Mouse (Mus musculus) liver, embryonic 14.5 days (tissue): ENCODE data around the gene Dok5.

Source experiments
- CTCF ChIP-seq: IDR thresholded peaks from 2 replicates; pipeline ENCODE4 v1.5.1; 2016; ENCODE audit warnings: antibody characterized with exemption, low read depth, control low read depth
- EP300 ChIP-seq: IDR thresholded peaks from 2 replicates; pipeline ENCODE4 v1.6.1; 2016; ENCODE audit warnings: antibody characterized with exemption, low read depth

DNA sequence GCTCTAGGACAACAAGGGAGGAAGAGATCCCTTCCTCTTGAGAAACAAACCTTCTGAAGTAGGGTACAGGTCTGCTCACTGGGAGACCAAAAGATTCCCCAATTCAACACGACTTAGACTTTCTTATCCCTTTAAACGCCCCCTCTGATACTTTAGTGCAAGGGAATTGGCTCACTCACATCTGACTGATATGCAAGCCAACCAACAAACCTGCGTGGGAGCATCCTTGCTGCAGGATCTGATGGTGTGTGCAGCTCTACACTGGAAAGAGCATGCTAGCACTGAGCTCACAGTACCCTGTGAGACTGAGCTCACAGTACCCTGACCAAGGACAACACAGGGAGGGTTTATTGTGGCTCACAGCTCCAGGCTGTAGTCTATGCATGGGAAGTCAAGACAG is 139.9 kb downstream of the Dok5 start:
- TF ChIP-seq CTCF (no peak), EP300 (no peak)
